Mouse (Mus musculus) bone marrow, adult 2 months (tissue): Measurements from ENCODE around the gene Fmc1. TPM values are rescaled to one million over a fixed set of nuclear protein-coding genes. Genes with fewer than 3 reads are reported as not detected.
"Not testable (repeated sequence)": the region's sequence is repeated elsewhere in the genome, so short reads cannot be mapped to it uniquely, and the experiment has no call there.

ENCODE experiments used
- H3K27ac ChIP-seq: fragments of 200-500 bp; 2 replicates; pipeline ENCODE4 v1.5.1; 2012; ENCODE audit warnings: low read depth, mild to moderate bottlenecking, control low read depth, inconsistent platforms, low read length; ENCODE audit not compliant: control insufficient read depth, poor library complexity, insufficient read depth
- H3K4me1 ChIP-seq: fragments of 200-500 bp; 2 replicates; pipeline ENCODE4 v1.6.1; 2011; ENCODE audit warnings: low read length; ENCODE audit not compliant: control insufficient read depth, insufficient read depth
- H3K4me3 ChIP-seq: fragments of 200-500 bp; replicated peaks from 2 replicates; pipeline ENCODE3; 2011; ENCODE audit warnings: mild to moderate bottlenecking, low read depth, low read length, control low read depth; ENCODE audit not compliant: control insufficient read depth
- CTCF ChIP-seq: fragments of 200-500 bp; IDR thresholded peaks from 2 replicates; pipeline ENCODE4 v1.5.1; 2011; ENCODE audit warnings: low read length, control low read depth; ENCODE audit not compliant: control insufficient read depth, insufficient read depth
- POLR2A ChIP-seq: fragments of 200-500 bp; IDR thresholded peaks from 2 replicates; pipeline ENCODE4 v1.6.1; 2011; ENCODE audit warnings: low read depth, mild to moderate bottlenecking, control low read depth, low read length, borderline replicate concordance; ENCODE audit not compliant: control insufficient read depth
- WGBS: fragments of 180-500 bp; shearing (Covaris S2); methylation state at CpG from one replicate; pipeline ENCODE4 v1.1.7; 2018; 5-methylcytosine and 5-hydroxymethylcytosine counted together
- polyA plus RNA-seq: library from polyadenylated mRNA; stranded (reverse); fragments of >200 nt; gene quantifications from 2 replicates; pipeline ENCODE4 v1.2.4, GENCODE M21; 2011; ENCODE audit warnings: low replicate concordance; ENCODE audit not compliant: missing spikeins, insufficient read depth, insufficient read length

The Fmc1 gene
- polyA plus RNA-seq, 1 experiment, result 28.7 TPM

DNA sequence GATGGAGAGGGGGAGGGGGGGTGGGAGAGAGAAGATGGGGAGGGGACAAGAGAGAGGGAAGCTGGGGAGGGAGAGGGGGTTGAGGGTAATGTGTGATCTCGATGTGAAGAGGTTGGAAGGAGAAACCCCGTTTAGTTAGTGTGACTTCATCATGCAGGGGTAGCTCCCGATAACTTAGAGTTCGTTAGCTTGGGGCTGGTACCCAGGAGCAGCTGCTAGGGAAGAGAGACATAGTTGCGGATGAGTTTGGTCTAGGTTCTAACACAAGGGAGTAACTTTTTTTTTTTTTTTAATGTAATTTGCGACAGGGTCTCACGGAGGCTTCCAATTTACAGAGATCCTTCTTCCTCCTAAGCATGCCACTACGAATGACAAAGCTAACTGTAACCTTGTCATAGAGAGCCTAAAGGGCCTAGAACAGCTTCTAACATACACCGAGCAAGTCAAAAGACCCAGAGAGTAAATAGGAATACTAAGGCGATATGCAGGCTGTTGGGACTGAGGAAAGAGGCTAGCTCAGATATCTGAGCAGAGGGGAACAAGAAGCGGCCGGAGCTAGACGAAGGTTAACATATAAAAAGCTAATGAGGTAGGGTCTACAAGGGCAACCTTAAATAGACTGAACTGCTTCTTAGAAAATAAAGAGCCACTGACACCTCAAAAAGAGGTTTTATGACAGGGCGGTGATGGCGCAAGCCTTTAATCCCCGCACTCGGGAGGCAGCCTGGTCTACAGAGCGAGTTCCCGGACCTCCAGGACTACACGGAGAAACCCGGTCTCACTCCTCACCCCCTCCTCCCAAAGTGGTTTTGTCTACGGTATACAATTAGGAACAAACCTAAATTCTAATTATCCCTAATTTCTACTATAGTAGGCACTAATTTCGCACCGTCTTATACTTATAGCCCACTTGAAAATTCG lies 542 bp upstream of the Fmc1 start:
- Histone ChIP-seq H3K4me3 (peak overlapping the region; percentile 75), H3K27ac (peak overlapping the region; percentile 95), H3K4me1 (no peaks in the 10 kb centered on the region; the same call in 1 of the 2 replicates)
- 3% methylated on average over 25 of the region's 25 CpGs for WGBS
- TF ChIP-seq POLR2A, result no peak
- TF ChIP-seq CTCF, result no peak

DNA sequence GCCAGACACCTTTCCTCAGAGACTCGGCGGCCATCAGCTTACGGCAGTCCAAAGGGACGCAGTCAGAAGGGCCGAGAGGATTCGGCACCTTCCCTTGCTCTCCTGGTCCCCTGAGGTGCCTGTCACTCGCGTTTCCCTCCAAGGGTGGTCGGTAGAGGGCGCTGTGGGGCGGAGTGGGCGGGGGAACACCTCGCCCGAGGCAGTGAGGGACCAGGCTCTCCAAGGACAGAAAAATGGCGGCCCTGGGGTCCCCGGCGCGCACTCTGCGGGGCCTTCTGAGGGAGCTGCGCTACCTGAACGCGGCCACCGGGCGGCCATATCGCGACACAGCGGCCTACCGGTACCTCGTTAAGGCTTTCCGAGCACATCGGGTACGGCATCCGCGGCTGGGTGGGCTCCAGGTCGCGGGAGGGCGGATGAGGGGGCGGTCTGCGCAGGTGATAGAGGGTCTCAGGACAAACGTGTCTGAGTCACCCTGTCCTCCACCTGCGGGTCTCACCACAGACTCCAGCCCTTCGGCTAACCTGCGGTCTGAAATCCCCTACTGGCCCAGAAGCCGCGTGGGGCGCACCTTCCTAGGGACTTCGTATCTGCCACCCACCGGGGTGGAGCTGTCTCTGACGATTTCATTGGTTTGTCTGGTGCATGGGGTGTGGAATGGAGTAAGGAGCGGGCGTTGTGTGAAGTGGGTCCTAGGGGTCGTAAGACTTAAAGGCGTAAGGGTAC lies 1.5 kb downstream of the Fmc1 start:
- under 1% methylated on average over 53 of the region's 53 CpGs for WGBS
- H3K27ac ChIP-seq, result peak overlapping the region; percentile 87

DNA sequence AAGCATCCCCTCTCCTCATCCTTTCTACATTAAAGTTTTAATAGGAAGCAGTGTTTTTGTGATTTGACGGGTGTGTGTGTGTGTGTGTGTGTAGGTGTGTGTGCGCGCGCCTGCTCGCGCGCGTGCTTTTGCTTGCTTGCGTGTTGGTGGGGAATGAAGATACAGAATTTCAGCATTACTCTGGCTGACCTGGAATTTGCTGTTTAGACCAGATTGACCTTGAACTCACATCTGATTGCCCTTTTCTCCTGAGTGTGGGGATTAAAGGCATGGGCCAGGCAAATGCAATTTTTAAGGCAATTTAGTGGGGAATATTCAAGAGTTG lies 2.0 kb downstream of the Fmc1 start:
- Histone ChIP-seq H3K4me3 (peak overlapping the region; percentile 84), H3K27ac (peak overlapping the region; percentile 87; the same call in 1 of the 2 replicates)
- 0% methylated on average over 9 of the region's 9 CpGs for WGBS

More for the DNA sequence above, 1.5 kb downstream of the Fmc1 start:
- Histone ChIP-seq H3K4me3 (peak overlapping the region; percentile 84), H3K4me1 (no peaks in the 10 kb centered on the region; the same call in 1 of the 2 replicates)
- peak; percentile 97 for TF ChIP-seq CTCF
- TF ChIP-seq POLR2A, result peak; percentile 81

DNA sequence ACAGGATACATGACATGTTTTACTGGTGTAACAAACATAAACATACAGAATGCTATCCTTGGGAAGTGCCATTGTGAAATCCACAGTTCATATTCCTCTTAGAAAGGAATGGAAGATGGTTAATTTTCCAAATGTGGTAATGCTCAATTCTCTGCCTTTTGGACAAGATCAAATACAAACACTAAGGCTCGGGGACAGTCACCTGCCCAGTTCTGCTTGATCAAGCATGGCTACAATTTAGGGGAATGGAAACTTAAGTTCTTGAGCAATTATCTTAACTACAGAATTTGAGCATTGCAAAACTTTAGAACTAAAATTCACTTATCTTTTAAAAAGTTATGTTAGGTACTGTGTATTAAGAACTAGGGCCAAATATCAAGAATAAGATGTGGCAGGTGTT lies 2.5 kb downstream of the Fmc1 start:
- TF ChIP-seq CTCF, result no peak
- TF ChIP-seq POLR2A, result no peak
- WGBS, result 58% methylated on average over 1 of the region's 1 CpGs
- no peak overlapping the region for H3K27ac ChIP-seq
- H3K4me1 ChIP-seq, result no peaks in the 10 kb centered on the region; the same call in 1 of the 2 replicates
- no peak overlapping the region for H3K4me3 ChIP-seq

More for the DNA sequence above, 2.0 kb downstream of the Fmc1 start:
- TF ChIP-seq CTCF (no peak), POLR2A (no peak)
- no peaks in the 10 kb centered on the region; the same call in 1 of the 2 replicates for H3K4me1 ChIP-seq

DNA sequence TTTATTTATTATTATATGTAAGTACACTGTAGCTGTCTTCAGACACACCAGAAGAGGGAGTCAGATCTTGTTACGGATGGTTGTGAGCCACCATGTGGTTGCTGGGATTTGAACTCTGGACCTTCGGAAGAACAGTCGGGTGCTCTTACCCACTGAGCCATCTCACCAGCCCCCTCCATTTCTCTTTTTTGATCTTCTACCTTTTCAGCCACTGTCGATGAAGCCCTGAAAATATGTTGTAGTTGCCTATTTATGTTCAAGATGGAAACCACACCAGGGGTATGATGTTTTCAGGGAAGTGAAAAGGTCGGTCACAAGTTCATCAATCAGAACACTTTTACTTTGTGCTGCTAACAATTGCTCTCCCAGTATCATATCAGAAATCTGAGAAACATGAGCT lies 10.8 kb downstream of the Fmc1 start:
- not testable (repeated sequence) for H3K4me3 ChIP-seq, H3K4me1 ChIP-seq, H3K27ac ChIP-seq
- 80% methylated on average over 4 of the region's 5 CpGs for WGBS

DNA sequence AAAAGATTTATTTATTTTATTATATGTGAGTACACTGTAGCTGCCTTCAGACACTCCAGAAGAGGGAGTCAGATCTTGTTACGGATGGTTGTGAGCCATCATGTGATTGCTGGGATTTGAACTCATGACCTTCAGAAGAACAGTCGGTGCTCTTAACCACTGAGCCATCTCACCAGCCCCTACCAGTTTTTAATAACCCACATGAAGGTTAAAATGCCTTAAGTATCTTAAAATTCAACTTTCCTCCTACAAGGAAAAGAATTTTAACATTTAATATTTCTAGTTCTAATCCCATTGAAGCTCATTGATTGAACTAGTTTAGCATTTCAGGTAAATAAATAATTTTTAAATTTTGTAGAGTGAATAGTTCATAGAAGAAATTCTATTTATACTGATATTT lies 13.7 kb downstream of the Fmc1 start:
- H3K27ac ChIP-seq, H3K4me3 ChIP-seq, H3K4me1 ChIP-seq: not testable (repeated sequence)
- WGBS, result 86% methylated on average over 2 of the region's 2 CpGs

DNA sequence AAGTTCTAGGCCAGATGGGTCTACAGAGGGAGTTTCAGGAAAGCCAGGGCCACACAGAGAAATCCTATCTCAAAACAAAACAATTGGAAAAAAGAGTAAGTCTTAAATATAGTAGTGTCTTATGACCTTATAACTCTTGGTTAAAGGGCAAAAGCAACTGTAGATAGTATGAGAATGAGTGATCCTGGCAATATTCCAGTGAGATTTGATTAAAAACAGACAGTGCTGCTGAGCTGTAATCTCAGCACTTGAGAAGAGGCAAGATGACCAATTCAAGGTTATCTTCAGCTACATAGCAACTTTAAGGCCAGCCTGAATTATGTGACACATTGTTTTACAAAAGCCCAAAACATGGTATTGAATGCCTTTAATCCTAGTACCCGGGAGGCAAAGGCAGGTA lies 14.4 kb downstream of the Fmc1 start:
- 85% methylated on average over 1 of the region's 1 CpGs for WGBS
- H3K27ac ChIP-seq, result no peak overlapping the region
- no peak for TF ChIP-seq CTCF
- no peak for TF ChIP-seq POLR2A
- no peaks in the 10 kb centered on the region for H3K4me1 ChIP-seq
- no peak overlapping the region for H3K4me3 ChIP-seq

DNA sequence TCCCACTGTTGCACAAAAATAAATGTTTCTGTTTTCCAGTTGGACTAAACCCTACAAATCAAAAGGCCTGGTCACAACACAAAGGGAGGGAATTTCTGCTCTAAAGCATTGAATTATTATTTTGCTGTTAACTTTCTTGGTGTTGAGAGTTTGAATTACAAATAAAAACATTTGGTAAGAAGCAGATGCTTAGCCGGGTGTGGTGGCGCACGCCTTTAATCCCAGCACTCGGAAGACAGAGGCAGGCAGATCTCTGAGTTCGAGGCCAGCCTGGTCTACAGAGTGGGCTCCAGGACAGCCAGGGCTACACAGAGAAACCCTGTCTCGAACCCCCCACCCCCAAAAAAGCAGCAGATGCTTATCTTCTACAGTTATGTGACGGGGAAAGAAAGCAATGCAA lies 15.3 kb downstream of the Fmc1 start:
- not testable (repeated sequence) for H3K27ac ChIP-seq, H3K4me3 ChIP-seq, H3K4me1 ChIP-seq
- WGBS, result 82% methylated on average over 7 of the region's 7 CpGs

DNA sequence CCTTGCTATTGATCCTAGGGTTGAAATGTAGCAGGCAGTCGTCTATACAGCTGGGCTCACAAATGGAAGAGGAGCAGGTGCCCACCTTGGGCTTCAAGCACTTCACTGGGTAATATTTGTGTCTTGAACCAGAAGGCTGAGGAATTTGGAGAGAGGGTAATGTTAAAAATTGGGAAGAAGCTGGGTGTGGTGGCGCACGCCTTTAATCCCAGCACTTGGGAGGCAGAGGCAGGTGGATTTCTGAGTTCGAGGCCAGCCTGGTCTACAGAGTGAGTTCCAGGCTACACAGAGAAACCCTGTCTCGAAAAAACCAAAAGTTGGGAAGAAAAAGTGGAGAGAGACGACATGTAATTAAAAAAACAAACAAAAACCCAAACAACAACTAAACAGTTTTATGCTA lies 16.5 kb downstream of the Fmc1 start:
- WGBS, result 62% methylated on average over 6 of the region's 6 CpGs
- H3K4me1 ChIP-seq, H3K4me3 ChIP-seq, H3K27ac ChIP-seq: not testable (repeated sequence)
